Mouse (Mus musculus) stomach, postnatal 0 days (tissue): ENCODE measurements around the gene Atp5k. TPM values are rescaled to one million over a fixed set of nuclear protein-coding genes. Genes with fewer than 3 reads are reported as not detected.

Experiments
- ATAC-seq: fragments of 200-750 bp; cut with Nextera tagmentation; 2 replicates; pipeline ENCODE4 v1.8.0; 2017; ENCODE audit not compliant: low FRiP score, low TSS enrichment
- DNase-seq: peaks from one replicate; pipeline ENCODE4 v3.0.0-alpha.2; 2016; ENCODE audit warnings: low spot score
- H3K27ac ChIP-seq: fragments of 300-500 bp; sonication (generic); replicated peaks from 2 replicates; pipeline ENCODE4 v1.5.1; 2014; ENCODE audit warnings: mild to moderate bottlenecking, control low read depth
- H3K27me3 ChIP-seq: fragments of 300-500 bp; sonication (generic); 2 replicates; pipeline ENCODE4 v1.6.1; 2014; ENCODE audit warnings: low read length; ENCODE audit not compliant: control insufficient read depth, insufficient read depth
- H3K36me3 ChIP-seq: fragments of 300-500 bp; sonication (generic); 2 replicates; pipeline ENCODE4 v1.6.1; 2014; ENCODE audit warnings: low read length, mixed read lengths; ENCODE audit not compliant: control insufficient read depth, insufficient read depth
- H3K4me1 ChIP-seq: fragments of 300-500 bp; sonication (generic); replicated peaks from 2 replicates; pipeline ENCODE4 v1.6.1; 2014; ENCODE audit warnings: antibody characterized with exemption; ENCODE audit not compliant: control insufficient read depth, insufficient read depth
- H3K4me2 ChIP-seq: fragments of 300-500 bp; sonication (generic); replicated peaks from 2 replicates; pipeline ENCODE4 v1.6.1; 2014; ENCODE audit warnings: low read depth, mild to moderate bottlenecking, control low read depth, moderate library complexity
- H3K4me3 ChIP-seq: fragments of 300-500 bp; sonication (generic); 2 replicates; pipeline ENCODE4 v1.5.1; 2014; ENCODE audit warnings: low read depth, low read length, control low read depth
- H3K9ac ChIP-seq: fragments of 300-500 bp; sonication (generic); 2 replicates; pipeline ENCODE4 v1.6.1; 2014; ENCODE audit warnings: mild to moderate bottlenecking, low read length, control low read depth, mixed read lengths
- H3K9me3 ChIP-seq: fragments of 300-500 bp; sonication (generic); 2 replicates; pipeline ENCODE4 v1.6.1; 2016; ENCODE audit warnings: low read length; ENCODE audit not compliant: control insufficient read depth
- CTCF ChIP-seq: IDR thresholded peaks from 2 replicates; pipeline ENCODE4 v1.5.1; 2016; ENCODE audit warnings: antibody characterized with exemption, low read depth, mild to moderate bottlenecking, moderate library complexity
- EP300 ChIP-seq: optimal IDR thresholded peaks from 2 replicates; pipeline ENCODE3; 2016; ENCODE audit warnings: antibody characterized with exemption
- whole genome bisulfite sequencing: fragments of 180-500 bp; shearing (Covaris S2); extraction: QIAGEN DNeasy Blood & Tissue Kit; methylation state at CpG from one replicate; pipeline ENCODE4 v1.1.7; 2014; 5-methylcytosine and 5-hydroxymethylcytosine counted together
- polyA plus RNA-seq: library from polyadenylated mRNA; unstranded; fragments of >200 nt; fragmentation: Nextera tagmentation; extraction: Ambion mirVana; gene quantifications from 2 replicates; pipeline ENCODE4 v1.2.1, GENCODE M21; 2015

Gene Atp5k
- 507 and 641 TPM in 2 replicates for polyA plus RNA-seq

GRCm38 (mm10) chr5:108433804-108434587 lies at the start of gene Atp5k:
Gene Atp5k, minus strand, starts transcription at chr5:108434448.
- Histone ChIP-seq H3K4me1 (peaks cover 4% of the 10 kb centered on the region), H3K9me3 (no peaks in the 10 kb centered on the region), H3K36me3 (peaks cover 3% of the 10 kb centered on the region; the same call in 1 of the 2 replicates), H3K9ac (peak within 1 kb of the TSS; percentile 93), H3K4me3 (peak within 1 kb of the TSS; percentile 79), H3K4me2 (peak within 1 kb of the TSS; percentile 64), H3K27me3 (no peaks in the 10 kb centered on the region), H3K27ac (peak within 1 kb of the TSS; percentile 63; the same call in 1 of the 2 replicates)
- WGBS, result under 1% methylated on average over 42 of the region's 42 CpGs
- no peak for TF ChIP-seq EP300
- TF ChIP-seq CTCF, result peak; percentile 96
- DNase-seq (peak; percentile 96), ATAC-seq (peak; percentile 93)

GRCm38 (mm10) chr5:108483006-108483405 lies 48.8 kb upstream of the Atp5k start:
- no peak for DNase-seq
- no peak for TF ChIP-seq CTCF
- no peak for TF ChIP-seq EP300
- WGBS, result 89% methylated on average over 6 of the region's 6 CpGs

GRCm38 (mm10) chr5:108475977-108476376 lies 41.7 kb upstream of the Atp5k start:
- H3K27me3 ChIP-seq, result no peaks in the 10 kb centered on the region
- no peaks in the 10 kb centered on the region for H3K4me1 ChIP-seq
- H3K4me3 ChIP-seq, result no peak overlapping the region
- TF ChIP-seq CTCF (no peak), EP300 (no peak)
- 84% methylated on average over 3 of the region's 3 CpGs for WGBS
- no peak overlapping the region for H3K27ac ChIP-seq
- no peak overlapping the region for H3K4me2 ChIP-seq
- no peaks in the 10 kb centered on the region for H3K9me3 ChIP-seq
- DNase-seq, result no peak
- peaks cover 41% of the 10 kb centered on the region for H3K36me3 ChIP-seq
- no peak for ATAC-seq
- no peak overlapping the region for H3K9ac ChIP-seq

More at GRCm38 (mm10) chr5:108483006-108483405, 48.8 kb upstream of the Atp5k start:
- no peaks in the 10 kb centered on the region for H3K4me1 ChIP-seq
- no peak overlapping the region for H3K4me2 ChIP-seq
- H3K27ac ChIP-seq, result no peak overlapping the region
- no peak overlapping the region for H3K4me3 ChIP-seq
- H3K9me3 ChIP-seq, result no peaks in the 10 kb centered on the region
- H3K36me3 ChIP-seq, result peaks cover 2% of the 10 kb centered on the region; the same call in 1 of the 2 replicates
- no peak overlapping the region for H3K9ac ChIP-seq
- no peak for ATAC-seq
- H3K27me3 ChIP-seq, result no peaks in the 10 kb centered on the region

- Histone ChIP-seq H3K9me3 (no peaks in the 10 kb centered on the region), H3K27ac (no peak overlapping the region), H3K4me1 (no peaks in the 10 kb centered on the region), H3K4me2 (no peak overlapping the region), H3K36me3 (peaks cover 41% of the 10 kb centered on the region), H3K27me3 (no peaks in the 10 kb centered on the region), H3K4me3 (no peak overlapping the region), H3K9ac (no peak overlapping the region)
- ATAC-seq (no peak), DNase-seq (no peak)
- WGBS, result 84% methylated on average over 4 of the region's 4 CpGs
- TF ChIP-seq EP300, result no peak
- TF ChIP-seq CTCF, result no peak
Measured at GRCm38 (mm10) chr5:108473737-108474136, 39.5 kb upstream of the Atp5k start.

- H3K27me3 ChIP-seq, result no peaks in the 10 kb centered on the region
- H3K36me3 ChIP-seq, result peaks cover 18% of the 10 kb centered on the region
- no peak overlapping the region for H3K4me2 ChIP-seq
- ATAC-seq (no peak), DNase-seq (no peak)
- TF ChIP-seq CTCF (no peak), EP300 (no peak)
- H3K9ac ChIP-seq, result no peak overlapping the region
- no peak overlapping the region for H3K27ac ChIP-seq
- 68% methylated on average over 7 of the region's 7 CpGs for WGBS
- no peaks in the 10 kb centered on the region for H3K4me1 ChIP-seq
- no peaks in the 10 kb centered on the region for H3K9me3 ChIP-seq
- H3K4me3 ChIP-seq, result no peak overlapping the region
Measured at GRCm38 (mm10) chr5:108469617-108470016, 35.4 kb upstream of the Atp5k start.

GRCm38 (mm10) chr5:108466647-108467046 lies 32.4 kb upstream of the Atp5k start:
- 93% methylated on average over 1 of the region's 1 CpGs for WGBS

More at GRCm38 (mm10) chr5:108466647-108467046, 32.4 kb upstream of the Atp5k start:
- Histone ChIP-seq H3K36me3 (peaks cover 3% of the 10 kb centered on the region; the same call in 1 of the 2 replicates), H3K4me1 (peaks cover 4% of the 10 kb centered on the region), H3K4me2 (no peak overlapping the region), H3K9me3 (no peaks in the 10 kb centered on the region), H3K9ac (no peak overlapping the region), H3K4me3 (no peak overlapping the region), H3K27ac (no peak overlapping the region), H3K27me3 (no peaks in the 10 kb centered on the region)
- no peak for ATAC-seq
- no peak for TF ChIP-seq CTCF
- TF ChIP-seq EP300, result no peak
- DNase-seq, result no peak
